Mouse (Mus musculus): ENCODE results near the gene H2-M10.6. TPM values are rescaled to one million over a fixed set of nuclear protein-coding genes. Genes with fewer than 3 reads are reported as not detected.

Gene H2-M10.6
- total and polyA plus RNA-seq, 3 experiments: not detected

GRCm38 (mm10) chr17:36830470-36830869 lies 18.5 kb downstream of the H2-M10.6 start:
- no peak for DNase-seq (ENCODE audit: low read depth, low spot score)

GRCm38 (mm10) chr17:36832694-36833093 lies 20.7 kb downstream of the H2-M10.6 start:
- Histone ChIP-seq H3K4me3 (ENCODE audit: control insufficient read depth in 1 of 2, insufficient read depth in 1 of 2, low read depth in 2 of 2, low read length in 2 of 2) (no peak overlapping the region), H3K36me3 (ENCODE audit: control insufficient read depth in 1 of 2, insufficient read depth in 2 of 2, low read length in 2 of 2) (peaks cover 0 to under 1% of the 10 kb centered on the region in 2 experiments; a peak in 1 of 4 replicates), H3K27me3 (ENCODE audit: control insufficient read depth in 1 of 2, insufficient read depth in 2 of 2, low read length in 2 of 2) (peaks cover 12 to 18% of the 10 kb centered on the region in 2 experiments), H3K27ac (ENCODE audit: control insufficient read depth, low read depth, low read length) (no peak overlapping the region), H3K4me1 (ENCODE audit: control insufficient read depth in 1 of 2, insufficient read depth in 2 of 2, low read length in 2 of 2) (peaks cover 2 to 3% of the 10 kb centered on the region in 2 experiments; a peak in 3 of 4 replicates), H3K9me3 (replicated peaks; ENCODE audit: insufficient read depth, low read length) (no peaks in the 10 kb centered on the region), H3K9ac (ENCODE audit: control insufficient read depth, low read depth, low read length, poor library complexity, severe bottlenecking) (no peak overlapping the region), H3K79me2 (ENCODE audit: control insufficient read depth, insufficient read depth, low read length, poor library complexity) (no peaks in the 10 kb centered on the region)
- DNase-seq (ENCODE audit: low read depth, low spot score): no peak
- no peak for TF ChIP-seq NELFE (IDR thresholded peaks at IDR 0.05; ENCODE audit: low read depth, low read length)
- TF ChIP-seq MAX (IDR thresholded peaks at IDR 0.05; ENCODE audit: low read length): no peak
- no peak for TF ChIP-seq CTCF (IDR thresholded peaks at IDR 0.05 in 2 of 3, conservative IDR thresholded peaks at IDR 0.05 in 1 of 3; ENCODE audit: control insufficient read depth in 1 of 3, insufficient read depth in 1 of 3, low read depth in 2 of 3, low read length in 3 of 3, poor library complexity in 1 of 3, severe bottlenecking in 1 of 3)
- no peak for TF ChIP-seq MEF2A (IDR thresholded peaks at IDR 0.05; ENCODE audit: extremely low read depth, insufficient replicate concordance, low read depth, low read length, poor library complexity, severe bottlenecking)
- no peak for TF ChIP-seq TBP (IDR thresholded peaks at IDR 0.05; ENCODE audit: low read depth, low read length)
- TF ChIP-seq GABPA (IDR thresholded peaks at IDR 0.05; ENCODE audit: low read depth, low read length): no peak
- no peak for TF ChIP-seq EP300 (IDR thresholded peaks at IDR 0.05; ENCODE audit: low read depth in 1 of 2, low read length in 2 of 2)
- no peak for TF ChIP-seq POLR2A (IDR thresholded peaks at IDR 0.05; ENCODE audit: control insufficient read depth in 1 of 2, insufficient read depth in 1 of 2, low read depth in 1 of 2, low read length in 2 of 2, poor library complexity in 1 of 2)
- TF ChIP-seq ZNF384 (IDR thresholded peaks at IDR 0.05; ENCODE audit: low read depth, low read length): no peak
- TF ChIP-seq MAFK (IDR thresholded peaks at IDR 0.05; ENCODE audit: borderline replicate concordance, low read depth, low read length): no peak
- no peak for TF ChIP-seq TAL1 (IDR thresholded peaks at IDR 0.05; ENCODE audit: low read length)

More at GRCm38 (mm10) chr17:36830470-36830869, 18.5 kb downstream of the H2-M10.6 start:
- Histone ChIP-seq H3K4me1 (ENCODE audit: control insufficient read depth in 1 of 2, insufficient read depth in 2 of 2, low read length in 2 of 2) (no peaks in the 10 kb centered on the region; a peak in 1 of 4 replicates), H3K27me3 (ENCODE audit: control insufficient read depth in 1 of 2, insufficient read depth in 2 of 2, low read length in 2 of 2) (peaks cover 12 to 18% of the 10 kb centered on the region in 2 experiments), H3K9ac (ENCODE audit: control insufficient read depth, low read depth, low read length, poor library complexity, severe bottlenecking) (no peak overlapping the region), H3K27ac (ENCODE audit: control insufficient read depth, low read depth, low read length) (no peak overlapping the region), H3K4me3 (ENCODE audit: control insufficient read depth in 1 of 2, insufficient read depth in 1 of 2, low read depth in 2 of 2, low read length in 2 of 2) (no peak overlapping the region), H3K9me3 (replicated peaks; ENCODE audit: insufficient read depth, low read length) (no peaks in the 10 kb centered on the region), H3K79me2 (ENCODE audit: control insufficient read depth, insufficient read depth, low read length, poor library complexity) (no peaks in the 10 kb centered on the region), H3K36me3 (ENCODE audit: control insufficient read depth in 1 of 2, insufficient read depth in 2 of 2, low read length in 2 of 2) (no peaks in the 10 kb centered on the region)
- no peak for TF ChIP-seq MEF2A (IDR thresholded peaks at IDR 0.05; ENCODE audit: extremely low read depth, insufficient replicate concordance, low read depth, low read length, poor library complexity, severe bottlenecking)
- TF ChIP-seq NRF1 (IDR thresholded peaks at IDR 0.05; ENCODE audit: insufficient read depth, low read depth, low read length, poor library complexity, severe bottlenecking): no peak
- TF ChIP-seq TAL1 (IDR thresholded peaks at IDR 0.05; ENCODE audit: low read length): no peak

Data from MEL (cell line).